Mouse (Mus musculus) small intestine, adult 2 months (tissue): ENCODE measurements at regions not wholly inside any gene's neighbourhood (a gene's known extent, or its start where the extent isn't known, plus 50 kb on each side); places are given as distances from the start of the nearest gene placed in this dataset.

Experiments
- H3K27ac ChIP-seq: fragments of 200-500 bp; 2 replicates; pipeline ENCODE4 v1.5.1; 2012; ENCODE audit warnings: low read depth, low read length, control low read depth, inconsistent platforms; ENCODE audit not compliant: insufficient read depth
- H3K27me3 ChIP-seq: fragments of 200-500 bp; 2 replicates; pipeline ENCODE4 v1.6.1; 2012; ENCODE audit warnings: mild to moderate bottlenecking, moderate library complexity, low read length, inconsistent platforms; ENCODE audit not compliant: control insufficient read depth, insufficient read depth
- H3K36me3 ChIP-seq: fragments of 200-500 bp; 2 replicates; pipeline ENCODE4 v1.6.1; 2012; ENCODE audit warnings: mild to moderate bottlenecking, low read length, control low read depth, inconsistent platforms; ENCODE audit not compliant: control insufficient read depth, insufficient read depth
- H3K4me1 ChIP-seq: fragments of 200-500 bp; 2 replicates; pipeline ENCODE4 v1.6.1; 2012; ENCODE audit warnings: low read length, inconsistent platforms, mixed read lengths; ENCODE audit not compliant: control insufficient read depth, insufficient read depth, insufficient read length
- H3K4me3 ChIP-seq: fragments of 200-500 bp; 2 replicates; pipeline ENCODE4 v1.5.1; 2012; ENCODE audit warnings: low read depth, mild to moderate bottlenecking, control low read depth, inconsistent platforms, low read length, moderate library complexity
- CTCF ChIP-seq: fragments of 200-500 bp; IDR thresholded peaks from 2 replicates; pipeline ENCODE4 v1.5.1; 2012; ENCODE audit warnings: low read depth, mild to moderate bottlenecking, control low read depth, inconsistent platforms, low read length, moderate library complexity, mixed read lengths; ENCODE audit not compliant: insufficient replicate concordance, insufficient read length; ENCODE audit errors: extremely low read depth
- POLR2A ChIP-seq: fragments of 200-500 bp; IDR thresholded peaks from 2 replicates; pipeline ENCODE4 v1.6.1; 2012; ENCODE audit warnings: low read depth, mild to moderate bottlenecking, control low read depth, inconsistent platforms, low read length, moderate library complexity
- WGBS: fragments of 180-500 bp; shearing (Covaris S2); methylation state at CpG from one replicate; pipeline ENCODE4 v1.1.7; 2018; 5-methylcytosine and 5-hydroxymethylcytosine counted together

- H3K4me3 ChIP-seq = no peak overlapping the region
- H3K27me3 ChIP-seq = no peaks in the 10 kb centered on the region
- TF ChIP-seq POLR2A = no peak
- no peaks in the 10 kb centered on the region for H3K36me3 ChIP-seq
- H3K27ac ChIP-seq = no peak overlapping the region
- peaks cover 2% of the 10 kb centered on the region; the same call in 1 of the 2 replicates for H3K4me1 ChIP-seq
These were observed 55.7 kb upstream of the Plcl2 start for GRCm38 (mm10) chr17:50453524-50453923.

- H3K27me3 ChIP-seq = no peaks in the 10 kb centered on the region
- TF ChIP-seq POLR2A (no peak), CTCF (no peak)
- H3K4me1 ChIP-seq = peaks cover 2% of the 10 kb centered on the region; the same call in 1 of the 2 replicates
- WGBS = 56% methylated on average over 5 of the region's 5 CpGs
- H3K36me3 ChIP-seq = no peaks in the 10 kb centered on the region
- no peak overlapping the region for H3K27ac ChIP-seq
- no peak overlapping the region for H3K4me3 ChIP-seq
These were observed 55.2 kb upstream of the Plcl2 start for GRCm38 (mm10) chr17:50453956-50454355.

GRCm38 (mm10) chr17:50454917-50455316 lies 54.3 kb upstream of the Plcl2 start:
- H3K27me3 ChIP-seq = no peaks in the 10 kb centered on the region
- WGBS = 90% methylated on average over 5 of the region's 5 CpGs
- H3K4me1 ChIP-seq = peaks cover 2% of the 10 kb centered on the region; the same call in 1 of the 2 replicates
- no peak overlapping the region for H3K4me3 ChIP-seq
- no peaks in the 10 kb centered on the region for H3K36me3 ChIP-seq
- TF ChIP-seq POLR2A (no peak), CTCF (no peak)
- H3K27ac ChIP-seq = no peak overlapping the region

- H3K4me3 ChIP-seq = no peak overlapping the region
- no peaks in the 10 kb centered on the region for H3K36me3 ChIP-seq
- no peak overlapping the region for H3K27ac ChIP-seq
- no peaks in the 10 kb centered on the region for H3K27me3 ChIP-seq
- TF ChIP-seq CTCF = no peak
- no peak for TF ChIP-seq POLR2A
- 52% methylated on average over 10 of the region's 10 CpGs for WGBS
- peaks cover 2% of the 10 kb centered on the region; the same call in 1 of the 2 replicates for H3K4me1 ChIP-seq
These were observed 53.5 kb upstream of the Plcl2 start for GRCm38 (mm10) chr17:50455719-50456118.

GRCm38 (mm10) chr17:50457053-50457697 lies 52.0 kb upstream of the Plcl2 start:
- H3K27me3 ChIP-seq = no peaks in the 10 kb centered on the region
- H3K36me3 ChIP-seq = no peaks in the 10 kb centered on the region
- TF ChIP-seq POLR2A (no peak), CTCF (no peak)
- H3K4me3 ChIP-seq = no peak overlapping the region
- WGBS = 54% methylated on average over 6 of the region's 6 CpGs
- no peak overlapping the region for H3K27ac ChIP-seq
- peaks cover 2% of the 10 kb centered on the region; the same call in 1 of the 2 replicates for H3K4me1 ChIP-seq

- TF ChIP-seq CTCF = no peak
- TF ChIP-seq POLR2A = no peak
- peaks cover 2% of the 10 kb centered on the region; the same call in 1 of the 2 replicates for H3K4me1 ChIP-seq
- no peaks in the 10 kb centered on the region for H3K27me3 ChIP-seq
- H3K27ac ChIP-seq = no peak overlapping the region
- H3K4me3 ChIP-seq = no peak overlapping the region
- WGBS = 84% methylated on average over 4 of the region's 4 CpGs
- H3K36me3 ChIP-seq = no peaks in the 10 kb centered on the region
These were observed 51.0 kb upstream of the Plcl2 start for GRCm38 (mm10) chr17:50458232-50458631.
